Mouse (Mus musculus): ENCODE results near the gene Vapa.

DNA sequence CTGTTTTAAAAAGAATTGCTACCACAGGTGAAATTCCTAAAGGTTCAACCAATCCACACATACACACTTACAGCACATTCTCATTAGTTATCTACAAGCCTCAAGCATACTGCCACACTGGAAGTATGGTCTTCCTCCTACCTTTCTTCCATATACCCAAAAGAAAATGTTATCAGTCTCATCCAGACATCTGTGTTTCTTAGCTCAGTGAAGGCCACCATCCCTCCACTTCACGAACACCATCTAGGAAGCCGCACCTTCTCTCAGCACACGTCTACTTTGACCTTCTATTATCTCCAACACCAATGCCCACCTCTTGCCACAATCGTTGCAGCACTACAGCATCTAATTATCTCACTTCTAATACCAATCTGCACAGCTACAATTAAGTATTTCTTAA lies 7.3 kb downstream of the Vapa start:
- TF ChIP-seq POLR2A (IDR thresholded peaks at IDR 0.05; ENCODE audit: control insufficient read depth, extremely low read depth, insufficient read depth, low read length, poor library complexity) (no peak), CTCF (IDR thresholded peaks at IDR 0.05; ENCODE audit: borderline replicate concordance, control insufficient read depth, extremely low read depth, insufficient read depth, low read length, poor library complexity) (no peak)

Measured in thymus, adult 2 months (tissue).